Mouse (Mus musculus): ENCODE measurements around the gene Olfr31.

Olfr31 gene

GRCm38 (mm10) chr14:14354511-14355359 lies 32.1 kb downstream of the Olfr31 start:
- peak in 1 of 2 experiments; percentile 15 for DNase-seq (ENCODE audit: low spot score in 2 of 2)

- no peak for DNase-seq (ENCODE audit: low spot score in 2 of 2)
Measured at GRCm38 (mm10) chr14:14355360-14355646, 32.7 kb downstream of the Olfr31 start.
